Mouse (Mus musculus): Measurements from ENCODE around the gene Ints5. TPM values are rescaled to one million over a fixed set of nuclear protein-coding genes. Genes with fewer than 3 reads are reported as not detected.

Gene Ints5
- polyA plus RNA-seq, 1 experiment from 2014 or later: 21.6 TPM

DNA sequence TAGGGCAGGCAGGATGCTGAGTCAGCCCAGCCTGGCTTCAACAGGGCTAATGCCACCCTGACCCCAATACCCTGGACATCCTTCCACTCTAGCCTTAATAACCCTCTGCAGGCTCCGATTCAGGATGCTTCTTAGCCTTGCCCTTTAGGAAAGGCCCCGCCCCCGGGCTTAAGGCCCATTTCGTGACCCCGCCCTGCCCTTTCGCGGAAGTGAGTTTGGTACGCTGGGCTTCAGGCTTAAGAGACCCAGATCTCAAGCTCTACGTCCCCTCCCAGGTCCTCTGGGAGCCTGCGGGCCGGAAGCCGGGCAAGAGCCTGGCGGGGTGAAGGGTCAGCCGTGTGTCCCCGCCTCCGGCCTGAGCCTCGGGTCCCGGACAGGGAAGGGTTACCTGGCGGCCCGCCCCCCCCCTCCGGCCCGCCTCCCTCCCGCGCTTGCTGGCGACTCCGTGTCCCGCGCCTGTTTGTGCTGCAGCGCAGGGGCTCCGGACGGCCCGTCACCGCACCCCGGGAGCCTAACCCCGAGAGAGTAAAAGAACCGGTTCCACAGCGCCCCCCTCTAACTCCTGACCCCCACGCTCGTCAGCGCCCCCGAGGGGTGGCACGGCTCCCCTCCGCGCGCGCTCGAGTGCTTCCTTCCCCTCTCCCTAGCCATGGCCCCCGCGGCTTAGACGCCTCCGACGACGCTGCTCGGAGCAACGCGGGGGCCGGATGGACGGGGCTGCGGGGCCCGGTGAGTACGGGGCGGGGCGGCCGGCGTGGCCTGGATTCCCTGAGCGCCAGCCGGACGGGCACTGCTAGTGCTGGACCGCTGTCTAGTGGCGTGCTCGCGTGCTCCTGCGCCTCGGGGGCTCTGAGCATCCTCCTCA is 36.7 kb downstream of the Ints5 start, which contains the start of the genes Rom1 and Eml3:
Rom1 (minus strand) TSS at position 133 of the 865 bp plus-strand sequence.
Eml3 (plus strand) TSS at position 329 of the 865 bp plus-strand sequence.
- peak within 1 kb of the TSS; percentile 92 for H3K27ac ChIP-seq (replicated peaks)
- peak; percentile 74 for ATAC-seq (ENCODE audit: insufficient read depth)
- under 1% methylated on average over 73 of the region's 74 CpGs for WGBS (ENCODE audit: insufficient replicate concordance)
- H3K9me3 ChIP-seq (replicated peaks): no peaks in the 10 kb centered on the region
- H3K27me3 ChIP-seq: no peaks in the 10 kb centered on the region
- peak within 1 kb of the TSS; percentile 89 for H3K4me3 ChIP-seq (replicated peaks)
- peaks cover 54% of the 10 kb centered on the region for H3K36me3 ChIP-seq (replicated peaks)
- H3K9ac ChIP-seq: peak within 1 kb of the TSS; percentile 86
- peaks cover 58% of the 10 kb centered on the region for H3K4me1 ChIP-seq (replicated peaks)
- H3K4me2 ChIP-seq: peak within 1 kb of the TSS; percentile 99

DNA sequence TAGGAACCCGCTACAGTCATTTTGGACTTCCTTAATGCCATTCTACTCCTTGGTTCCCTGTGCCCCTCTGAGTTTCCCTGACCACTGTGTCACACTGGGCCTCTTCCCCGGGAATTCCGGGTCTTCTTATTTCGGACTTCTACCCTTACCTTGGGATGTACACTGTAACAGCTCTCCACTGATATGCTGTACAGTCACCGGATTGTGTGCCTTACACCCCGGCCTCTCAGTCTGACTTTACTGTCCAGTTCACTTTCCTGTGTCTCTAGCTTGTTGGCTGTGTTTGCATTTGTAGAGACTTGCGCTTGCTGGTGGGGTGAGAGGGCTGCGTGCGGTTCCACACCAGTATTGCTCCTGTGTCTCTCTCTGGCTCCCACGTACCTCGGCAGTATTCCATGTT is 37.3 kb downstream of the Ints5 start:
- H3K4me2 ChIP-seq: peak overlapping the region; percentile 99
- WGBS (ENCODE audit: insufficient replicate concordance): 8% methylated on average over 11 of the region's 11 CpGs
- peak overlapping the region; percentile 92 for H3K27ac ChIP-seq (replicated peaks)
- no peak for ATAC-seq (ENCODE audit: insufficient read depth)
- no peaks in the 10 kb centered on the region for H3K27me3 ChIP-seq
- peaks cover 58% of the 10 kb centered on the region for H3K36me3 ChIP-seq (replicated peaks)
- no peaks in the 10 kb centered on the region for H3K9me3 ChIP-seq (replicated peaks)
- H3K4me1 ChIP-seq (replicated peaks): peaks cover 58% of the 10 kb centered on the region
- H3K9ac ChIP-seq: peak overlapping the region; percentile 86
- peak overlapping the region; percentile 89 for H3K4me3 ChIP-seq (replicated peaks)

DNA sequence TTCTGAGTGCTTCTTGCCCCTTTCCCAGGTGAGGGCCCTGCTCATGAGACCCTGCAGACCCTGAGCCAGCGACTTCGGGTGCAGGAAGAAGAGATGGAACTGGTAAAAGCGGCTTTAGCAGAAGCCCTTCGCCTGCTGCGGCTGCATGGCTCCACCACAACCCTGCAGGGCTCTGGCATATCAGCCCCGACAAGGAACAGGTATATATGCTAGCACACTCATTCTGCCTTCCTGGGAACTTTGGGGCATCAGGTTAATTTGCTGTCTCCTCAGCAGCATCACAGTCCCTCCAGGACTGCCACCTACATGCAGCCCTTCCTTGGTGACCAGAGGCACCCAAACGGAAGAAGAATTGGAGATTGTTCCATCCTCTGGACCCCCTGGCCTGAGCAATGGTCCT is 38.0 kb downstream of the Ints5 start:
- H3K36me3 ChIP-seq (replicated peaks): peaks cover 58% of the 10 kb centered on the region
- H3K4me2 ChIP-seq: peak overlapping the region; percentile 99
- no peaks in the 10 kb centered on the region for H3K27me3 ChIP-seq
- no peaks in the 10 kb centered on the region for H3K9me3 ChIP-seq (replicated peaks)
- H3K4me3 ChIP-seq (replicated peaks): peak overlapping the region; percentile 89
- no peak for ATAC-seq (ENCODE audit: insufficient read depth)
- peaks cover 57% of the 10 kb centered on the region for H3K4me1 ChIP-seq (replicated peaks)
- H3K27ac ChIP-seq (replicated peaks): peak overlapping the region; percentile 92; the same call in 1 of the 2 replicates
- WGBS (ENCODE audit: insufficient replicate concordance): 68% methylated on average over 7 of the region's 7 CpGs
- H3K9ac ChIP-seq: peak overlapping the region; percentile 86; the same call in 1 of the 2 replicates

DNA sequence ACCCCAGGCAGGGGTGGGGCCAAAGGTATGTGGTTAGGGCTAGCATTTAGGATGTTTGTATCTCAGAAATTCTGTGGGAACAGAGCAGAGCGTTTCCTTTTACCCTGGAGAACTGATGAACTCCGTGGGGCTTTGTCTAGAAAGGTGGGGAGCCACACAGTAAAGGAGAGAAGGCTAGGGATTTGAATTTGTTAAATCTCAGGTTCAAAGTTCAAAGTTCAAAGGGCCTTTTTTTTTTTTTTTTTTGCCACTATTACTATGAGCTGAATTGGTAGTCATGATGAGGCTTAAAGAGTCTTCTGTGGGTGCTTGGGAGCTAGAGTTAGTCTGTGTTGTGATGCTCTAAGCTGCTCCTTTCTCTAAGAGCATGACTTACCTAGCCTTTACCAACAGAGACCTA is 43.9 kb downstream of the Ints5 start:
- ATAC-seq (ENCODE audit: insufficient read depth): no peak
- no peak overlapping the region for H3K27ac ChIP-seq (replicated peaks)
- no peak overlapping the region for H3K4me3 ChIP-seq (replicated peaks)
- H3K9ac ChIP-seq: no peak overlapping the region
- no peaks in the 10 kb centered on the region for H3K9me3 ChIP-seq (replicated peaks)
- H3K4me1 ChIP-seq (replicated peaks): peaks cover 25% of the 10 kb centered on the region
- 74% methylated on average over 2 of the region's 2 CpGs for WGBS (ENCODE audit: insufficient replicate concordance)
- peaks cover 68% of the 10 kb centered on the region for H3K36me3 ChIP-seq (replicated peaks)
- no peak overlapping the region for H3K4me2 ChIP-seq
- H3K27me3 ChIP-seq: no peaks in the 10 kb centered on the region

DNA sequence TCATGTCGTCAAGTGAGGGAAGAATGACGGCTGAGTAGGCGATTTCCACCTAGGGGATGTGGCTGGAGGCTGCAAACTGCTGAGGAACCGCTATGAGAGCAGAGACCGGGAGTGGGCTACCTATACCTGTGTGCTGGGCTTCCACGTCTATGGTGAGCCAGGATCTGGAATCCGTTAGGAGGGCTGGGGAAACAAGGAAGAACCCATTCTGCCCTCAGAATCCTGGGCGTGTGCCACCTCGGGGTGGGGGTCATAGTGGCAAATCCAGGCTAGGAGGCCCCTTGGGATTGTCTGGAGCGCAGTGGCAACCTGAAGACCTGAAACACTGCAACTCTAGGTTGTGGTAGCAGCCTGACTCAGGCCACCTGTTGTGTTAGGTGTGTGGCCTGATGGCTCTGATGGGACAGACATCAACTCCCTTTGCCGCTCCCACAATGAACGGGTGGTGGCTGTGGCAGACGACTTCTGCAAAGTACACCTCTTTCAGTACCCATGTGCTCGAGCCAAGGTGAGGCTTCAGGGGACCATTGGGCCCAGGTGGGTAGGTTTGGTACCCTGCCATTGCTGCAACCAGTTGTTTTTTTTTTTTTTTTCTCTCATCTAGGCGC is 47.8 kb downstream of the Ints5 start:
- H3K4me2 ChIP-seq: peak overlapping the region; percentile 85
- 73% methylated on average over 15 of the region's 15 CpGs for WGBS (ENCODE audit: insufficient replicate concordance)
- H3K36me3 ChIP-seq (replicated peaks): peaks cover 61% of the 10 kb centered on the region
- 0 out of 2 replicates have a peak overlapping the region, but pooled peaks have one; percentile 97 for H3K27ac ChIP-seq (replicated peaks)
- peak overlapping the region; percentile 81; the same call in 1 of the 2 replicates for H3K4me3 ChIP-seq (replicated peaks)
- ATAC-seq (ENCODE audit: insufficient read depth): no peak
- no peaks in the 10 kb centered on the region for H3K9me3 ChIP-seq (replicated peaks)
- H3K27me3 ChIP-seq: no peaks in the 10 kb centered on the region
- peaks cover 56% of the 10 kb centered on the region for H3K4me1 ChIP-seq (replicated peaks)
- H3K9ac ChIP-seq: peak overlapping the region; percentile 97; the same call in 1 of the 2 replicates

DNA sequence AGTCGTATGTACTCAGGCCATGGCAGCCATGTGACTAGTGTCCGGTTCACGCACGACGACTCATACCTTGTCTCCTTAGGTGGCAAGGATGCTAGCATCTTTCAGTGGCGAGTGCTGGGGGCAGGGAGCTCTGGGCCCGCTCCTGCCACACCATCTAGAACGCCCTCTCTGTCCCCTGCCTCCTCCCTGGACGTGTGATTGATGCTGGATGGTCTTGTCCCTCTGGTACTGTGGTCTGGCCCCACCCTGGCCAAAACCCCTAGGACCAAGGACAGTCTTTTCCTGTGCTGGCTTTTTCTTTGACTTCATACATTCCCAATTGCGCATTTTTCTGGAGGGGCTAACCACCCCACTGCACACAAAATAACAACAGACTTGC is 48.3 kb downstream of the Ints5 start:
- peak overlapping the region; percentile 97 for H3K27ac ChIP-seq (replicated peaks)
- peaks cover 61% of the 10 kb centered on the region for H3K4me1 ChIP-seq (replicated peaks)
- H3K9me3 ChIP-seq (replicated peaks): no peaks in the 10 kb centered on the region
- peak overlapping the region; percentile 85 for H3K4me2 ChIP-seq
- H3K27me3 ChIP-seq: no peaks in the 10 kb centered on the region
- H3K36me3 ChIP-seq (replicated peaks): peaks cover 61% of the 10 kb centered on the region
- 49% methylated on average over 10 of the region's 10 CpGs for WGBS (ENCODE audit: insufficient replicate concordance)
- H3K4me3 ChIP-seq (replicated peaks): peak overlapping the region; percentile 81
- H3K9ac ChIP-seq: peak overlapping the region; percentile 97
- no peak for ATAC-seq (ENCODE audit: insufficient read depth)

DNA sequence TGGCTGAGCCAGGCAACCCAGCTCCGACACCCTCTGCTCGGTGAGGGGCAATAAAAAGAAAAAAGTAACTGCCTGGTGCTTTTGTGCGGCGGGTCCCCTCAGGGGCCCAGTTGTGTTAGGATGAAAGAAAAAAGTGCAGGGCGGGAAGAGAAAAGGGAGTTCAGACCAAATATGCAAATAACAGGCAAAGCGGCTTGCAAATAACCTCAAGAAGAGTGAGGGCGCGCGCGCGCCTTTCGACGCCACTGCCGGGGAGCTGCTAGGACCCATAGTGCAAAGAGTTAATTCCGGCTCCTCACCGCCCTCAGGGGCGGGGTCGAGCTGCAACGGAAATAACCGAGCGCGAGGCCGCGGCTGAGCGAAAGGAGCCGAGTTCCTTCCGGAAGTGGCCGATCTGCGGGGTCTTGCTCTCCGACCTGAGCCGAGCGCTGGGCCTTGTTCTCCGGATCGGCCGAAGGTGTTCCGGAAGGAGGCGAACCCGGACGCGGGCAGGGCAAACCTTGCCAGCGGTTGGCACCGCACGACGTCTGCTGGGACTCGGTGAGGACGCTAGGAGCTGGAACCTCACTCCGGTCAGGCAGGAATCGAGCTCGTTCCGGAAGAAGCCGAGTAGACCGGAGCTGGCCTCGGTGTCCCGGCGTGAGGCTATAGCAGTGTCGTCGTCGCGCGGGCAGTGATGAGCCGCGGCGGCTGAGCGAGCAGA is 48.9 kb downstream of the Ints5 start, which contains the start of gene Mta2:
Mta2 (plus strand) TSS at position 361 of the 703 bp plus-strand sequence.
- H3K27me3 ChIP-seq: no peaks in the 10 kb centered on the region
- peaks cover 66% of the 10 kb centered on the region for H3K4me1 ChIP-seq (replicated peaks)
- peak within 1 kb of the TSS; percentile 85 for H3K4me2 ChIP-seq
- H3K36me3 ChIP-seq (replicated peaks): peaks cover 63% of the 10 kb centered on the region
- peak within 1 kb of the TSS; percentile 81 for H3K4me3 ChIP-seq (replicated peaks)
- H3K27ac ChIP-seq (replicated peaks): peak within 1 kb of the TSS; percentile 97
- no peaks in the 10 kb centered on the region for H3K9me3 ChIP-seq (replicated peaks)
- peak; percentile 90 for ATAC-seq (ENCODE audit: insufficient read depth)
- peak within 1 kb of the TSS; percentile 97 for H3K9ac ChIP-seq
- WGBS (ENCODE audit: insufficient replicate concordance): under 1% methylated on average over 64 of the region's 64 CpGs

DNA sequence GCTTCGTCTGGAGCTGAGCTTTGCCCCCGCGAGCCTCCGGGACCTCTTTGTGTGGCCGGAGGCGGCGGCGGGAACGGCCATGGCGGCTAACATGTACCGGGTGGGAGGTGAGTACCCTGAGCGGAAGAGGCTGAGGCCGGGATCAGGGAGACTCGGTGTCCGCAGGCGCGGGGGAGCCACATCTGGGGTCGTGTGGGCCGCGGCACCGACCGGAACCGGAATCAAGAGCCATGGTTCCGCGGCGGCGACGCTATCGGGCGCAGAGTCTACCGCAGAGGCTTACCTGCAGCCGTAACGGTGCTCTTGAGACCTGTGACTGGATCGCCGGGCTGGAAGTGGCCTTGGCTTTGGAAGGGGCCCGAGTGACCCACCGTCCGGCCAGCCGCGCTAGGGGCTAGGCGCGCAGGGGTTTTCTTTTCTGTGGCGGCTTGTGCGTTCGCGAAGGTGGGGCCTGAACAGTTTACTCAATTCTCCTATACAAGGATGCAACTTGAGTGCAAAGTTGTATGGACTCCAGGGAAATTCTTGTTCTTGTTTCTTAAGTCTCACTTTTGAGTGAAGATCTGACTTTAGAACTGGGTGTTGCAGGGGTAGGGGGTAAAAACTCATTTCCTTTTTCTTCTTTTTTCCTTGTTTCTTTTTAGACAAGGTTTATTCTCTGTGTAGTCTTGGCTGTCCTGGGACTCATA is 49.6 kb downstream of the Ints5 start:
- Histone ChIP-seq H3K36me3 (replicated peaks) (peaks cover 63% of the 10 kb centered on the region), H3K4me1 (replicated peaks) (peaks cover 73% of the 10 kb centered on the region), H3K27ac (replicated peaks) (peak overlapping the region; percentile 97), H3K9me3 (replicated peaks) (no peaks in the 10 kb centered on the region), H3K4me3 (replicated peaks) (peak overlapping the region; percentile 81), H3K4me2 (peak overlapping the region; percentile 85), H3K27me3 (no peaks in the 10 kb centered on the region), H3K9ac (peak overlapping the region; percentile 97)
- peak; percentile 36 for ATAC-seq (ENCODE audit: insufficient read depth)
- under 1% methylated on average over 46 of the region's 46 CpGs for WGBS (ENCODE audit: insufficient replicate concordance)

DNA sequence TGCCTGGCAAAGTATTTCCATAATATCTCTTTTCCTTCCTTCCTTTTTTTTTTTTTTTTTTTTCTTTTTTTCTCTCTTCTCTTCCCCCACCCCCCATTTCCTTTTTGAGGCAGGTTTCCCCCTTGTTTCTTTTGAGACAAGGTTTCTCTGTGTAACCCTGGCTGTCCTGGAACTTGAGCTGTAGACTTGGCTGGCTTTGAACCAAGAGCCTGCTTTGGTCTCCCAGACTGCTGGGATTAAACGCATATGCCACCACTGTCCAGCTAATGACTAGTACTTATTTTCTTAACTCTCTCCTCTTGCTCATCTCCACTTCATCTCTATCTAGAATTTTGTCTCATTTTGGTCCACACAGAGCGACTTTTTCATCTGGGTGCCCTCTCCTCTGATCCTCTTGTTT is 50.2 kb downstream of the Ints5 start:
- Histone ChIP-seq H3K4me1 (replicated peaks) (peaks cover 79% of the 10 kb centered on the region), H3K4me3 (replicated peaks) (peak overlapping the region; percentile 81), H3K9me3 (replicated peaks) (no peaks in the 10 kb centered on the region), H3K36me3 (replicated peaks) (peaks cover 65% of the 10 kb centered on the region), H3K27me3 (no peaks in the 10 kb centered on the region), H3K9ac (peak overlapping the region; percentile 97), H3K27ac (replicated peaks) (peak overlapping the region; percentile 97), H3K4me2 (peak overlapping the region; percentile 85)
- ATAC-seq (ENCODE audit: insufficient read depth): no peak
- WGBS (ENCODE audit: insufficient replicate concordance): 28% methylated on average over 2 of the region's 2 CpGs

DNA sequence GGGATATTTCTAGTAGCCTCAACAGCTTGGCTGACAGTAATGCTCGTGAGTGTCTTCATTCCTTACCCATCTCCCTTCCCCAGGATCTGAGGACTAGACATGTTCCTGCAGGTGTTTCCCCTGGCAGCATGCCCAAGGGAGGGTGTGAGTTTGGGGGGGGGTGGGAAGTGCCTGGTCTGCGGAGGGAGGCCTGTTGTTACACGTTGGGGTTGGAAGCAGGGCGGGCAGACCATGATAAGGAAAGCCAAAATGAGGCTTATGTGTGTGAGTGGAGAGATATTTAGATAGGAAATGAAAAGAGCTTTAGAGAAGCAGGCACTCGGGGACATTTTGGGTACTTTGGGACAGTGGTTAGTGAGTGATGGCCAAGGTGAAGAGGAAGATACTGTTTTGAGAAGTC is 51.3 kb downstream of the Ints5 start:
- Histone ChIP-seq H3K9me3 (replicated peaks) (no peaks in the 10 kb centered on the region), H3K4me1 (replicated peaks) (peaks cover 73% of the 10 kb centered on the region), H3K27ac (replicated peaks) (peak overlapping the region; percentile 97), H3K9ac (peak overlapping the region; percentile 97), H3K27me3 (no peaks in the 10 kb centered on the region), H3K36me3 (replicated peaks) (peaks cover 66% of the 10 kb centered on the region), H3K4me3 (replicated peaks) (peak overlapping the region; percentile 81), H3K4me2 (peak overlapping the region; percentile 85)
- peak; percentile 23; the same call in 1 of the 2 replicates for ATAC-seq (ENCODE audit: insufficient read depth)
- WGBS (ENCODE audit: insufficient replicate concordance): 10% methylated on average over 5 of the region's 5 CpGs
